Mouse (Mus musculus) forelimb bud, embryonic 11.5 days (tissue): ENCODE data around the gene Nfatc4.

Source experiments
- DNase-seq: peaks from one replicate; pipeline ENCODE4 v3.0.0-alpha.2; 2012; ENCODE audit warnings: low read depth, low spot score

Nfatc4 gene

GRCm38 (mm10) chr14:55822435-55822990 is 431 bp upstream of the Nfatc4 start:
- peak; percentile 96 for DNase-seq

GRCm38 (mm10) chr14:55824001-55824480 is 1.1 kb downstream of the Nfatc4 start:
- peak; percentile 52 for DNase-seq

GRCm38 (mm10) chr14:55824481-55825215 is 1.7 kb downstream of the Nfatc4 start:
- DNase-seq, result peak; percentile 75

GRCm38 (mm10) chr14:55825216-55826051 is 2.5 kb downstream of the Nfatc4 start:
- peak; percentile 78 for DNase-seq

GRCm38 (mm10) chr14:55826142-55826541 is 3.2 kb downstream of the Nfatc4 start:
- no peak for DNase-seq

- no peak for DNase-seq
These were observed 3.8 kb downstream of the Nfatc4 start for GRCm38 (mm10) chr14:55826551-55827340.

- DNase-seq, result no peak
These were observed 5.8 kb downstream of the Nfatc4 start for GRCm38 (mm10) chr14:55828716-55829263.

GRCm38 (mm10) chr14:55829854-55830253 is 6.9 kb downstream of the Nfatc4 start:
- no peak for DNase-seq

GRCm38 (mm10) chr14:55830331-55830730 is 7.4 kb downstream of the Nfatc4 start:
- no peak for DNase-seq

- DNase-seq, result no peak
These were observed 10.2 kb downstream of the Nfatc4 start for GRCm38 (mm10) chr14:55833126-55833525.

GRCm38 (mm10) chr14:55834808-55835533 is 12.0 kb downstream of the Nfatc4 start:
- no peak for DNase-seq

GRCm38 (mm10) chr14:55838312-55838711 is 15.4 kb downstream of the Nfatc4 start:
- DNase-seq, result no peak

GRCm38 (mm10) chr14:55838740-55839139 is 15.8 kb downstream of the Nfatc4 start:
- no peak for DNase-seq

GRCm38 (mm10) chr14:55840853-55841366 is 18.0 kb downstream of the Nfatc4 start:
- DNase-seq, result no peak

- DNase-seq, result no peak
These were observed 19.9 kb downstream of the Nfatc4 start for GRCm38 (mm10) chr14:55842794-55843193.

- no peak for DNase-seq
These were observed 22.8 kb downstream of the Nfatc4 start for GRCm38 (mm10) chr14:55845506-55846294.

GRCm38 (mm10) chr14:55850885-55851284 is 27.9 kb downstream of the Nfatc4 start:
- DNase-seq, result no peak

GRCm38 (mm10) chr14:55852646-55853551 is 30.0 kb downstream of the Nfatc4 start:
- peak; percentile 80 for DNase-seq
